Mouse (Mus musculus) adrenal gland, adult 18-20 months (tissue): Measurements from ENCODE around the gene Kcnip3. TPM values are rescaled to one million over a fixed set of nuclear protein-coding genes. Genes with fewer than 3 reads are reported as not detected.

Experiments used
- DNase-seq, 2 experiments: peaks; one replicate each; pipeline ENCODE4 v3.0.0; 2021 to 2022; ENCODE audit warnings: low spot score in 2 of 2
- total RNA-seq, 2 experiments: library from RNA; stranded (reverse); gene quantifications; 1 replicate in 1 of 2; 2 replicates in 1 of 2; pipeline ENCODE4 v1.2.3; 2021

The Kcnip3 gene
- total RNA-seq, 2 experiments from 2014 or later, result 5.3 to 6.0 TPM

DNA sequence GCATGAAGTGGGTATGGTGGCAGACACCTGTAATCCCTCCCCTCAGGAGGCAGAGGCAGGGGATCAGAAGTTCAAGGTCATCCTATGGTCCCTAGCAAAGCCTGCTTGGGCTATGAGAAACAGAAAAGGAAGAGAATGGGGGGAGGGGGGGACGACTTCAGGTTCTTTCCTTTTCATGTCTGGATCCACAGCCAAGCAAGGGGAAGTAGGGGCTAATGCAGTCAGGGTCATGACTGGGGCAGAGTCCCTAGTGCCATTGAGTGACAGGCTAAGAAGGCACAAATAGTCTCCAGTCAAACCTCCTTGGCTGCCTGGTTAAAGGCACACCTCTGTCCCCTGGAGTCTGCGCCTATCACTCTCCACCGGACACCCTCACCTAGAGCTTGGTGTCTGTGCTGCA is 3.1 kb downstream of the Kcnip3 start:
- DNase-seq, result no peak

DNA sequence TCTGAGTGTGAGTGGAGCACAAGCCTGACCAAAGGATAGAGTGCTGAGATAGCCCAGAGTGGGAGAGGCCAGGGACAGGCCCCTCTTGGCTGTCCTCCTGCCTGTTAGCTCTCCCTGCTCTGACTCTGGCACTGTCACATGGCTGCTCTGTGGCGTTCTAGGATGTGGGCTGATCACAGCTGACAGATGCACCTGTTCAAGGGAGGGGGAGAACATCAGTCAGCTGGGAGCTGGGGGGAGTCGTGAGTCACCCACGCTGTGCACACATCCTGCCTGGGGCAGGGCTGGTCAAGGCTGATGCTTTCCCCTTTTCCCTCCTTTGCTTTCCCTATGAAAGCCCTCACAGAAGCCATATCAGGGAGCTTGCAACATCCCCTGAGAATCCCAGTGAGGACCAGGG is 3.6 kb downstream of the Kcnip3 start:
- DNase-seq, result no peak

DNA sequence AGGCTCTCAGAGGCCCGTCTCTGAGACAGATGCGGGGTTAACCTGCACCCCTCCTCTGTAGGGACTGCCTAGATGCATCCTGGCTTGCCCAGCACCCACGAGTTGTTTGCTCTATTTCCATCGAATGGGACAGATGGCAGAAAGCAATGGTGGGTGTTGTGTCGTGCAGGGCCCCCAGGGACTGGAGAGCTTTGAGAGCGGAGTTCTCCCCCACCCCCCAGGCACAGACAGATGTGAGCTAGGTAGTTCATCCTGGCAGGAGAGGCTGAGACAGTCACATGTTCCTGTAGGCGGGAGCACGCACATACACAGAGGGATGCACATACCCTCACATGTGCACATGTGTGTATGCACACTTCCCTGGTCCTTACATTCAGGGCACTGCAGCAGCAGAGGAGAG is 4.8 kb downstream of the Kcnip3 start:
- no peak for DNase-seq

DNA sequence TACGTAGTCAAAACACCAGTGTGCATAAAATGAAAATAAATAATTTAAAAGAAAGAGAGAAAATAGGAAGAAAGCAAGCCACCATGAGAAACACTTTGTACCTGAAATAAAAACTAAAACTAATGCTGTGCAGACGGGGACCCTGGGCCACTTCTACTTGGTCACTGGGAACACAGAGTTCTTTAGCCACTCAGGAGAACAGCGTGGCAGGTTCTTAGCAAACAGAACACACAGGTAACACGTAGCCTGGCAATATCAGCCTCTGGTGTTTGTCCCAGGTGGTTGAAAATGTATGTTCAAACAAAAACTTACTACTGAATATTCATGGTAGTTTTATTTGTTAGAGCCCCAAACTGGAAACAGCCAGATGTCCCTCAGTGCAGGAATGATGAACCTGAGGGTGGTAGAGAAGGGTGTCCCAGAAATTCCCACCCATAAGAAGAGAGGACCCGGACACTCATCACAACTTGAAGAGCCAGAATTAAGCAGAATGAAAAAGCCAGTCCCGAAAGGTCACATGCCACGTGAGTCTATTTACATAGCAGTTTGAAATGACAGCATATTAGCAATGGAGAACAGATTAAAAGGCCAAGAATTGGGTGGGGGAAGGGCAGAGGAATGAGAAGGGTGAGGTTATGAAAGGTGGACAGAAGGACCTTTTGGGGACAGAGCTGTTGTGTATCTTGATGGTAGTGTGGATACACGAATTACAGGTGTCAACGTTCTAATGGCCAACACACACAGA is 7.3 kb downstream of the Kcnip3 start:
- DNase-seq, result no peak

DNA sequence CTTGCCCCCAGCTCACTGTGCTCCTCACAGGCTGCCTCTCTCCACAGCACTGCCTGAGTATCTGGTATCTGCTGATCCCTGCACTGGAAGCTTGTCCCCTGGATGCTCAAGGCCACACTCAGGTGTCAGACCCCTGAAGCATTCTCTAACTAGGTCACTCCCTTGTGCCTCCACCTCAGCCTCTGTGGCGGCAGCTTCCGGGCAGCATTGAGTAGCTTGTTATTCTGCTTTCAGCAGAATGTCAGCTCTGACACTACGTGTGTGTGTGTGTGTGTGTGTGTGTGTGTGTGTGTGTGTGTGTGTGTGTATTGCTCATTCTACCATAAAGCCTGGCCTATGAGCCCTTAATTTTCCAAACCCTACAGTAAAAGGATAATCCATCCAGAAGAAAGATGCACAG is 8.7 kb downstream of the Kcnip3 start:
- DNase-seq, result no peak

DNA sequence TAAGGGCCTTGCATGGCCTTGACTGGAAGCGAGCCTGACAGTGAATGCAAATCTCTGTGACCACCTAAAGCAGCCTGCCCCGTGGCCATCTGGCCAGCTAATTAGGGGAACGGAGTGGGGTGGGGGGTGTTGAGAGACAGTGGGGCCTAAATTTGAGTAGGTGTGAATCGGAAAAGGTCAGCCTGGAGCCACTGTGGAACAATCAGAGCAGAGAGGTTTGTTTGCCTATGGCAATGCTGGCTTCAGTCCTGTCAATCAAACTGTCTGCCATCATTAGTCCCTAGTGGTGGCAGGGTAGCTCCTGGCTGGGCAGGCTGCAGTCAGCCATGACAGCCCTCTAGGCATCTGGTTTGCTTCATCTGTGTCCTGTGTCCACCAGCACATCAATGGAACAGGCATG is 10.5 kb downstream of the Kcnip3 start:
- DNase-seq, result no peak

DNA sequence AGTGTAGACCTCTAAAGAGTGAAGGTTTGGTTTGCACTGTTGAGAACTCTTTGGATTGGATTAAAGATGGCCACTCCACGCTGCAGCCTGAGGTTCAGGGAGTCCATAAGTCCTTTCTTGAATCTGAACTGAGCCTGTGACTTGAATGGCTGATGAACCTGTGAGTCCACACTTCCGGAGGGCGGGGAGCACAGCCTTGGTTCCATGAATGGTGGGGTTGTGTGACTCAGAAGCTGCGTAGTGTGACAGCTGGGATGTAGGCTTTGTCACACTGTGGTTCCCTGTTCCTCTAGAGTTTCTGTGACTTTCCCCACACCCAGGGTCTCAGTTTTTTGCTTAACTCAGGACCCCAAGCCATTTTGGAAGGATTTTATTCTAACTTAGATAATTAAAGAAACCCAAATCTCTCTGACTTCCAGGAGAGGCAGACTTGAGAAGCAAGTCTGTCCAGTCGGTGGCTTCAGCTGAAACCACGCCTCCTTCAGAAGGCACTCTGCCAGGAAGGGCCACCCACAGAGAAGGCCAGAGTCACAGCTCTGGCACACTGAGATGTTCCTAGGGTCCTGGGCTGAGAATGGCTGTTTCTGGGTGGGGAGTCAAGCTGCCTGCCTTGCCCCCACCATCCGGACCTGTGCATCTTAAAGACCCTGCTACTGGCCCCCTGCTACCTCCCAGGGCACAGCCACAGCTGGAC is 13.8 kb downstream of the Kcnip3 start:
- peak in 1 of 2 experiments; percentile 22 for DNase-seq

DNA sequence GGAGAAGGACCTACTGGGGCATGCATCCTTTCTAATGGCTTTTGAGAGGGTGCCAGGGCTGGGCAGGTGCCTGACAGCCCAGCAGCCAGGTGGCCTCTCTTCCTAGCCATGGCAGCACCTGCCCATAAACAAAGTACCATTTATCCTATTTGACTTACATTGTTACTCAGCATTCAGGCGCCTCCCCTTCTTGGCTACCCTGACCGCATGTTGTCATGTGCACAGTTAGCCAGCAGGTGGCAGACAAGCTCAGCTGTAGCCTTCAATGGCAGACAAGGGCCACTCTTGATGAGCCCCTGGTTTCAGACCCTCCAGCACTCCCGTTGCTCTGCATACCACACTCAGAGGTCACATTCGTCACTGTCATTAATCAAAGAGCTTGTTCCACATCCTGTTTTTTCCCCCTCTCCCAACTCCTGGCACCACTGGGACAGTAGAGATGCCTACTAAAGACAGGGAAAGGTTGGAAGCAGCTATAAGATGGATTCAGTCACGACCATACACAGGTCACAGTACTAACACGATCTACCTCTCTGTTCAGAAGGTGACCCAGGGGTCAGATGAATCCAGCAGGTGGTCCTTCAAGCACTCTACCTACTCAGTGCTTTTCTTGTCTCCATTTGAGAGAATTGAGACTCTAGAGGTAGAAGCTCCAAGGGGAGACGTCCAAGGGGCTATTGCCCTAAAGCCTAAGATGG is 14.7 kb downstream of the Kcnip3 start:
- DNase-seq, result peak; percentile 82 to 83

DNA sequence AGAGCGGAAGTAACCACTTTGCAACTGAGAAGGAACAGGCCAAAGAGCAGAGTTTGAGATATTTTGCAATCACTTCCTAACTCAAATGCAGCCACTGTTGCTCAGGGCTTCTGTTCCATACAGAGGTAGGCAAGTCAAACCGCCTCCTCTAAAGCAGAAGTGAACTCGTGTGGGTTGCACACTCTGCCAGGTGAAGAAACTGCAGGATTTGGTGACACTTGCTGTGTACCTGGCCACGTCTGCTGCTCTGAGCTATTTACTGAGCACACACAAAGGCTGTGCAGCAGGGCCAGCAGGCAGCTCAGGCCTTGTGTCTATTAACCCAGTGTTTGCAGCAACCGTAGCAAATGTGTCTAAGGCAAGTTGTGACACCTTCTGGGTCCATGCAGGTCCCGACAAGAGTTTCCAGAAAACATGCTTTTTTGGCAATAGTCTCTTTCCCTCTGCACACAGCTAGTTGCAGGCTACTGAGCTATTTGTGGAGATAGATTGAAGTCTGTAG is 15.7 kb downstream of the Kcnip3 start:
- DNase-seq, result no peak

DNA sequence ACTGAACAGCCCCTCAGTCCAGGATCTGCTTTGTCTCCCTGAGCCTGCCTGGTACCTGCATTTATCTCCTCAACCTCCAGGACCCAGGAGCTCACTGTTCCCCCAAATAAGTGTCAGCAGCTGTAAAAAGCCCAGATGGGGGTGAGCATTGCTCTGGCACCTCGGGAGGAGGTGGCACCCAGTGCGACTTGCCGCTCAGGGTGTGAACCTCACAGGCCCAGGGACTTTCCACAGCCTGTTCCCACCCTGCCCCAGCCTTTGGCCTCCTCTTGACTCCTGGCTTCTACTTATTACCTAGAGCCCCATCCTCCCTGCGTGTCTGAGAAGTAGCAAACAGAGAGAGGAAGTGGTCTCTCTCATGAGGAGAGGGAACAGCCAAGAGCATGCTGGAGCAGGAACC is 16.7 kb downstream of the Kcnip3 start:
- no peak for DNase-seq

DNA sequence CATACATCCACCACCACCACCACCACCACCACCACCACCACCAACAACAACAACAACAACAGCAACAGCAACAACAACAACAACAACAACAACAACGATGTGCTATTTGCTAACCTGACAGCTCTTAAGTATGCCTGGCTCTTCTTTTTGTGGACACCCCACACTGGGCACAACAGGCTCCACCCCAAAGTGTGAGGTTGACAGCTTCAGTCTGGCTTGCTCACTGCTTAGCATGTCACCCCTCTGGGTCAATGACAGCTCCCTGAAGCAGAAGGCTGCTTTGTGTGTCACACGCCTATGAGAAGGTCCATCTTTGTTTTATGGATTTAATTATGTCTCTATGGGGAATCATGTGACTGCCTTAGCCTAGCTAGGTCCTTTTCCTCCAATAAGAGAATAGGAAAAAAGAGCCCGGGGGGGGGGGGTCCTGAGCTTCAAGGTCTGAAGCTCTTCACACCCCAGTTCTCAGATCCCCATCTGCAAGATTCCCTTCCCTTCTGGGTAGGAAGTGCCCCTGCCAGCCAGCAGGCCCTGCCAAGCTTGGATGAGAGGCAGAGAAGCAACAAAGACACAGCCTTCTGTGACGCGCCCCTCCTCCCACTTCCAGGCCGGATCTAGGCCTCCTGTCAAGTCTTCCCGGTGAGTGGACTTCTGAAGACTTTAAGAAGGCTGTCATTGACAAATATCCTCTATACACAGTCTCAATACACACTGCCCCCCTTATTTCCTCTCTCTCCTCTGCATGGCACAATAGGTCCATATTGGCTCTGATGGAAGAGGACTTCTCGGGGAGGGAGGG is 17.9 kb downstream of the Kcnip3 start:
- DNase-seq, result no peak

DNA sequence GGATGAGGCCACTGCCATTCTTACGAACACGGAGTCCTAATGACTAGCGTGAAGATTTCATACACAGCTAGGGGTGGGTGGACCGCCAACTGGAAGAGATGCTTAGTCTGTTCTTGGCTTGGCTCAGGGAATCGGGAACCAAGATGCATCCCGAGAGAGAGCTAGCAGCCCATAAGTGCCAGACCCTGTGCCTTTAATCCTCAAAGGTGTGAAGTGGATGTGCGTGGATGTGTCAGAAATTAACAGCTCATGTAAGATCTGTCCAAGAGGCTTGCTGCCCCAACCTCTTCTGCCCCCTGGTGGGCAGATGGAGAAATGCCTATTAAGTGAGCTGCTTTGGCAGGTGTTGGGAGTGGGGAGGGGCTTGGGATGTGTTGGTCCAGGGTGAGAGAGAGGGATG is 20.8 kb downstream of the Kcnip3 start:
- peak; percentile 50 to 57 for DNase-seq

DNA sequence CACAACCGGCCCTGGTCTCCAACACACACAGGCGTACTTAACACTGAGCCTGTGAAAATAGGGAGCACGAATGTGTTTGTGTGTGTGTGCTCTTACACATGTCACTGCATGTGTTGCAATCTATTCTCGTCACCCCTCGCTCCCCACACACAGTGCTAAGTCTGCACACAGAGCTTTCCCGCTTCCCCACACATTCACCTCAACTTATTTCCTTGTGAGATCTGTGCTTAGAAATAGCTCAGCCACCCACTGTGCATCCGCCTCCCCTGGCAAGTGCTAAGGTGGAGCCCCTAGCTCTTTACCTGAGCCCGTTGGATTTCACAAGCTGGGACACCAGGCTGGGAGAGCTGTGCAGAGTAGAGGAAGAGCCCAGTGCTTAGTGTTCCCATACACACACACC is 23.1 kb downstream of the Kcnip3 start:
- no peak for DNase-seq

DNA sequence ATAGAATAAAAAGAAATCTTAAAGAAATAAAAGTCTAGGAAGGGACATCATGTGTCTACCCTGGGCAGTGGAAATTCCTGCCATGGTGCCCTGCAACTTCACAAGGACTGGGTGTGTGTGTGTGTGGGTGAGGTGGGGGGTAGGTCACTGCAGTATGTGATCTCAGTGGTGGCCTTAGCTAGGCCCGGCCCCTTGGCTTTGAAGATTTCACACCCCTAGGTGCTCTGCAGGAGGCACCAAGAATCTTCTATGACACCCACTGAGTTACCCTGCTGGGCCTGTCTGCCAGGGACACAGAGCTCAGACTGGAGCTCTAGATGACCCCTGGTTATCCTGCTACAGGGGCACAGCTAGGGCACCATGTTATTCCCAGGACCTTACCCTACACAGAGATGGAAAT is 25.6 kb downstream of the Kcnip3 start:
- DNase-seq, result no peak

DNA sequence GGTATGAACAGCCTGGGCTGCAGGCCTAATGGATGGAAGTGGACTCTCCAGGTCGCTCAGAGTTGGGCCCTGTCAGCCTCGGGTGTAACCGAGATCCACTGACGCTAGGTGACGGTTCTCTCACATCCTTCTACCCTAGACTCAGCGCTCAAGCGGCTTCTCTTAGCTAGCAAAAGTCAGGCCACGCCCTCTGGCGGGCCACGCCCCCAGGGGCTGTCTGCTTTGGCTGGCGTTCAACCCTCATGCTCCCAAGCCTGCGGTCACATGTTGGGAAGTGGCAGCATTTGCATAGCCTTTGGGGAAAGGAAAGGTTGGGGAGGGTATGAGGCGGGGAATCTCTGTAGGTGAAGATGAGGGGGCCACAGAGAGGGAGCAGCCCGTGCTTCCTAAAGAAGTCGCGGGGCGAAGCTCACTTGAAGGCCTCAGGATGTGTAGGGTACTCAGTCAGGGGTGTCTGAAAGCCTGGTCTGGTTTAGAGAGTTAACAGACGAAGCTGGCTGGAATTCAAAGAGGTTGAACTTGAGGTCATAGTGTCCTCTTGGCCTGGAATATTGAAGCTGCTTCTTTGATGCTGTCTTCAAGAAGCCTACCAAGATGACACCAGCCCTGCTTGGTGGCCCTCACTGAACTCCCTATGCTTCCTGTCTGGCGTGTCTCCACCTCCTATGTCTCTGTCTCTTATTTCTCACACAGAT is 37.3 kb downstream of the Kcnip3 start:
- peak; percentile 42 to 51 for DNase-seq

DNA sequence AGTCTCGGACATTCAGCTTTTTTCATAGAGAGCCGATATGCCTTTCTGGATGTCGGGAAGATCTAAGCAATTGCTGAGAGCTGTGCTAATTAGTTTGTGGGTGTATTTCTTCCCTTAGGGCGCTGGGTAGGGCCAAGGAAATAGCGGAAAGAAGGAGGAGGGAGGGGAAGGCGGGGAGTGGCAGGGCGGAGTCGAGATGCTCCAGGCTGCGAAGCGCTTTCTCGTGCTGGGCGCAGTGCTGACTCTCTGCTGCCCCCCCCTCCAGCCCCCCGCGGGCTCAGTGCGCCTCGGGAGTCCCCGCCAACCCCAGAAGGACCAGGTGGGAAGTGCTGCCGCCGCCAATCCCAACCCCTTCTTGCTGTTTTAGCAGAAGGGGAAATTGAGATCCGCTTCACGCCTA is 38.9 kb downstream of the Kcnip3 start:
- no peak for DNase-seq

DNA sequence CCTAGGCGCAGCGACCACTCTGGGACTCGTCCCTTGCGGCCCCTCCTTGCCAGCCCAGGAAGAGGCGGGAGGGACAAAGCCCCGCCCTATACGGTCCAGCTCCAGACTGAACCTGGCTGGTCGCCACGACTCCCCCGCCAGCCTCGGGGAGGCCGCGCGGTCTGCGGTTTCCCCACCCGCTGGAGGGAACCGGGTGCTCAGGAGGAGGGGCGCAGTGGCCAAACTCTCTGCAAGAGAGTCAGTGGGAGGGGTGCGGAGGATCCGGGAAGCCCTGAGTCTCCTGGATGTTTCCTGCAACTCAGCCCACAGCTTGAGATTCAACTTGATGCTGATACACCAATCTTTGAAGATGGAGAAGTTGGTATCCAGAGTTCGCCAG is 39.4 kb downstream of the Kcnip3 start:
- DNase-seq, result peak; percentile 36 to 57

DNA sequence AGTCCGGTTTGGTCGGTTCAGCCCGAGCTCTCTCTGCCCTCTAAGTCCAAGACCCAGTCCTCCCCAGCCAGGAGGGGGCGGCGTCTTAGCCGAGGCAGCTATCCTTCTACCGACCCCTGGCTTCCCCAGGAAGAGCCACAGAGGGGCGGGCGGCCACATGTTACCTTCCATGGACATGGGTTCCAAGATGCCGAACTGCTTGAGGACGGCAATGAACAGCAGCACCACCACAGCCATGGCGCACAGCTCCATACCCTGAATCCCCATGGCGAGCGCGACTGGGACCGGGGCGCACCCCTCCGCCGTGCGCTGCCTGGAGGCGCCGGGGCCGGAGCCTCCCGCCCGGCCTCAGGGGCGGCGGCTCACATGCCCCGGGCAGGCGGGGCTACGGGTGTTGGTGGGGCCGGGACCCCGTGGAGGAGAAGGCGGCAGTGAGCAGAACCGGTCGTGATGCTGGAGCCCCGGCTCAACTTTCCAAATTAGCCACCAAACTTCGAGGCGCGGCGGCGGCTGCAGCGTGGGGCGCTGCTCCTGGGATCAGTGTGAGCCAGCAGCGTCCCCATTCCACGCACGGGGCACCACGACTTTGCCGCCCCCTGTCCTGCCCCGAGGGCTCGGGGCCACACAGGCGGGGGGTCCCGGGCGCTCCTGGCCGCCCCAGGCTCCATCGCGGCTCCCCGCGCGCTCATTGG is 39.9 kb downstream of the Kcnip3 start:
- DNase-seq, result no peak

DNA sequence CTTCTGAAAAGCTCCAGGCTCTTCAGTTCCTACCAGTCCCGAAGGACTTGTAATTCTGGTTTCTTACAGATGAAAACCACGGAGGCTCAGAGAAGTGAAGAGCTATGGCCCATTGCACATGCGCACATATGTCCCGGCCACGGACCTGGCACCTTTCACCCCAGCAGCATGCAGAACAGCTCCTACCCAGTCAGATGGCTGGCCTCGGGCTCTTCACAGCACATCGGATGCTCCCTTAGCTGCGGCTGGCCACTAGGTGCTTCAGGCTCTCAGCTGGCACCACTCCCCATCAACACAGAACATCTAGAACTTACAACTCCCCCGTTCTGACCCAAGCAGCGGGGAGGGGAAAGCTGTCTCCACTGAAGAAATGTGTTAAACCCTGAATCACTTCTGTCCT is 42.1 kb downstream of the Kcnip3 start:
- DNase-seq, result no peak

DNA sequence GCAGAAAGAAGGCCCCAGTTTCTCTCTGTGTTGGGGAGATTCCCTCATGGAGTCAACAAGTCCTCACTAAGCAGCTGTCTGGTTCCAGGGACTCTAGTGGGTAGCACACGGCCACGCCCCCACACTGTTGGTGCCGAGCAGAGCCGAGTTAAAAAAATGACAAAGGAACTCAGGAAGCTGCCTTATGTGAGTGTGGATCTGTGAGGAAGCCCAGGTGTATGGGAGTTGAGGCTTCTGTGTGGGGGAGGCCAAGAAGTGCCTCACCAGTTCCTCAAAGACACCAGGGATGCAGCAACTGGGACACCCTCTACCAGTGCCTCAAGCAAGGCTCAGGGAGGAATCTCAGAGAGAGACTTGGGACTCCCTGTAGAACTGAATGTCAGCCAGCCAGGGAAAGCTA is 42.7 kb downstream of the Kcnip3 start:
- DNase-seq, result no peak
